Mouse (Mus musculus): ENCODE measurements around the gene Fntb.

DNA sequence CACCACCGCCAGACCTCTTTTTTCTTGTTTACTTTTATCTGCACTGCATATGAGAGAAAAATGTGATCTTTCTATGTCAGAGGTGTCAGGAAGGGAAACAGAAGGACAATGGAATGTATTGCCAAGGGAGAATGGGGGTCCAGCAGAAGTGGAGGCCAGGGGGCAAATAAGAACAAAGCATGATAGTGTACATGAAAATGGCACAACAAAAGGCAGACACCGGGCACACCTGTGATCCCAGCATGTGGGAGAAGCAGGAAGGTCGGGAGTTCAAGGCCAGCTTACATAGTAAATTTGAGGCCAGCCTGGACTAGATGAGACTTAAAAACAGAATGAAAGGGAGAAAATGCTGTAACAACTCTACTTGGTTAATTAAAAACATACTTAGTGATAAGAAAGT is 153.5 kb downstream of the Fntb start:
- TF ChIP-seq POLR2A (IDR thresholded peaks at IDR 0.05; ENCODE audit: extremely low read depth, insufficient read depth, low read length), result no peak
- TF ChIP-seq CTCF (IDR thresholded peaks at IDR 0.05; ENCODE audit: extremely low read depth, insufficient read depth, low read length), result no peak
